Mouse (Mus musculus): ENCODE measurements around the gene Focad.

GRCm38 (mm10) chr4:88189495-88189894 lies 95.1 kb downstream of the Focad start:
- TF ChIP-seq CTCF (IDR thresholded peaks at IDR 0.05; ENCODE audit: low read depth, low read length) (no peak), POLR2A (IDR thresholded peaks at IDR 0.05; ENCODE audit: borderline replicate concordance, low read depth, low read length) (no peak)
